Mouse (Mus musculus) heart, postnatal 0 days (tissue): Measurements from ENCODE around the gene Engase.

Experiments used
- CTCF ChIP-seq: IDR thresholded peaks from 2 replicates; pipeline ENCODE4 v1.5.1; 2016; ENCODE audit warnings: antibody characterized with exemption, control low read depth, low read depth
- EP300 ChIP-seq: IDR thresholded peaks from 2 replicates; pipeline ENCODE4 v1.6.1; 2016; ENCODE audit warnings: antibody characterized with exemption, low read depth

GRCm38 (mm10) chr11:118445843-118446242, 30.8 kb upstream of the Engase start:
- TF ChIP-seq CTCF = peak; percentile 98
- no peak for TF ChIP-seq EP300
